In the genomic region with DNA sequence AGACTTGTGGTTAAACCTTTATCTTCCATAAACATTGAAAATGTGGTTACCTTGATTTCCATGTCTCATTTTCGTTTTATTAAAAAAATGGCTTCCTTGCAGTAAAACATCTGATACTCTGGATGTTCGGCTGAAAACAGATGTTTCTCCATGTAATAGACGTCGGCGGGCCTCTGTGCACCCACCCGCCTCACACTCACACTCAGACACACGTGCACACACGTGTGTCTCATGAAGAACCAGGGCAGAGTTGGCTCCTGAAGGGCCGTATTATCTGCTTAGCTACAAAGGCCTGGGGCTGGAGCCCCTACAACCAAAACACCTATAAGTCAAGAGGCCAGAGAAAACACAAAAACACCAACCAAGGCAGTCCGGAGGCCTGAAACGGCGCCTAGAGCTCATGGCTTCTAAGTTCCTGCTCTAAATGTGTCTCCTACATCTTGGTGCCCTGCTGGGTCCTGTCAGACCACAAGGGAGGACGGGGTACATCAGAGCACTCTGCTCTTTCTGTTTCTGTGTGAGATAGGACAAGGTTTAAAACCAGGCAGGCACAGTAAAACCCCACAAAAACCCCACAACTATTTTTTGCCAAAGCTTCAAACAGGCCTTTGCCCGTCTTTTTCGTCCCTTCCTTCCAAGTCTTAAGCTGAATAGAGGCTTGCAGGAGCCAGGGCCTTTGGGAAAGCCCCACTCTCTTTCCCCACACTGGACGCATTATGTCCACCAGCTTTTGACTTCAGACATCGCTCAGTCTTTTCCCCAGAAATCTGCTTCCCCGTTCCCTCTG, we compare ENCODE assay signal across 21 mouse cellular contexts.
"Had no signal": no experiment of that assay in that cellular context is flagged by ENCODE, and none has a peak within 500 bp of the region (broad histone marks: within the 10 kb centered on the region; RNA-seq: fewer than 3 reads in every experiment).

No protein-coding gene starts in this region.

- ATAC-seq: midbrain, embryonic 13.5 days; midbrain, embryonic 16.5 days had no signal

- H3K36me3 ChIP-seq: limb, embryonic 15.5 days; lung, embryonic 15.5 days; midbrain, embryonic 10.5 days; midbrain, embryonic 13.5 days; neural tube, embryonic 13.5 days had no signal

- H3K4me1 ChIP-seq: megakaryocyte, embryonic 14.5 days had no signal

- H3K9ac ChIP-seq: limb, embryonic 15.5 days; liver, embryonic 14.5 days; lung, embryonic 15.5 days; midbrain, embryonic 13.5 days; neural tube, embryonic 13.5 days had no signal

- H3K4me3 ChIP-seq: limb, embryonic 15.5 days; lung, embryonic 15.5 days; megakaryocyte, embryonic 14.5 days; midbrain, embryonic 10.5 days; midbrain, embryonic 13.5 days; myocyte; neural tube, embryonic 13.5 days had no signal

- H3K9me3 ChIP-seq: limb, embryonic 15.5 days; lung, embryonic 15.5 days; megakaryocyte, embryonic 14.5 days; midbrain, embryonic 10.5 days; midbrain, embryonic 13.5 days; neural tube, embryonic 13.5 days had no signal

- H3K27ac ChIP-seq: kidney, postnatal 0 days; limb, embryonic 15.5 days; liver, embryonic 14.5 days; lung, embryonic 15.5 days; midbrain, embryonic 10.5 days; midbrain, embryonic 13.5 days; neural tube, embryonic 13.5 days had no signal

- H3K27me3 ChIP-seq: midbrain, embryonic 13.5 days; neural tube, embryonic 13.5 days had no signal

- H3K4me2 ChIP-seq: limb, embryonic 15.5 days; liver, embryonic 11.5 days; lung, embryonic 15.5 days; midbrain, embryonic 13.5 days; neural tube, embryonic 13.5 days had no signal

- DNase-seq: kidney, adult 11 months; kidney, adult 9 months; kidney, postnatal 25 days; left cerebral cortex, postnatal 4 days; lung, adult 18-20 months; lung, postnatal 10 days; lung, postnatal 36 days; retina, postnatal 1 day; thymus, adult 18-20 months; thymus, postnatal 36 days had no signal
